Mouse (Mus musculus): ENCODE results near the gene Cfap61. TPM values are rescaled to one million over a fixed set of nuclear protein-coding genes. Genes with fewer than 3 reads are reported as not detected.
A peak's percentile ranks its signal among the peaks of the same experiment; 100 is the strongest.

The Cfap61 gene
- total RNA-seq (2014; fragmentation: Nextera tagmentation) (1.7 TPM in 1 of 2 replicates, not detected in the other), total RNA-seq (2017) (0.06 and 0.22 TPM in 2 replicates), polyA plus RNA-seq (2012) (not detected in 2 replicates)

GRCm38 (mm10) chr2:145934339-145935231 lies at the start of gene Cfap61, which contains the start of gene Crnkl1:
TSS of gene Cfap61 (plus strand) at chr2:145934784.
TSS of gene Crnkl1 (minus strand) at chr2:145935014.
- Histone ChIP-seq H3K27me3 (ENCODE audit: insufficient read depth, low read length) (peaks cover 11% of the 10 kb centered on the region), H3K4me3 (ENCODE audit: low read depth, low read length) (peak within 1 kb of the TSS; percentile 97), H3K9me3 (replicated peaks) (no peaks in the 10 kb centered on the region), H3K36me3 (replicated peaks) (peaks cover 33% of the 10 kb centered on the region), H3K4me1 (ENCODE audit: insufficient read depth, low read depth, low read length) (peaks cover 10% of the 10 kb centered on the region)
- peak; percentile 89 for DNase-seq (ENCODE audit: low spot score)
- ATAC-seq (ENCODE audit: extremely low read depth, insufficient number of reproducible peaks, low FRiP score, poor library complexity, severe bottlenecking): peak; percentile 98
- TF ChIP-seq GATA1 (IDR thresholded peaks at IDR 0.05; ENCODE audit: borderline replicate concordance, low read length) (no peak), POLR2AphosphoS5 (IDR thresholded peaks at IDR 0.05; ENCODE audit: insufficient replicate concordance, low read depth, low read length) (no peak), CTCF (IDR thresholded peaks at IDR 0.05; ENCODE audit: low read depth, low read length) (no peak), TAL1 (conservative IDR thresholded peaks at IDR 0.05; ENCODE audit: low read depth, low read length) (no peak), GATA2 (IDR thresholded peaks at IDR 0.05; ENCODE audit: borderline replicate concordance, low read depth, low read length) (no peak)

- no peak for ATAC-seq (ENCODE audit: extremely low read depth, insufficient number of reproducible peaks, low FRiP score, poor library complexity, severe bottlenecking)
- no peaks in the 10 kb centered on the region for H3K4me1 ChIP-seq (ENCODE audit: insufficient read depth, low read depth, low read length)
- TF ChIP-seq CTCF (IDR thresholded peaks at IDR 0.05; ENCODE audit: low read depth, low read length) (no peak), GATA2 (IDR thresholded peaks at IDR 0.05; ENCODE audit: borderline replicate concordance, low read depth, low read length) (no peak), POLR2AphosphoS5 (IDR thresholded peaks at IDR 0.05; ENCODE audit: insufficient replicate concordance, low read depth, low read length) (no peak), TAL1 (conservative IDR thresholded peaks at IDR 0.05; ENCODE audit: low read depth, low read length) (no peak), GATA1 (IDR thresholded peaks at IDR 0.05; ENCODE audit: borderline replicate concordance, low read length) (no peak)
These were observed 49.4 kb upstream of the Cfap61 start for GRCm38 (mm10) chr2:145884913-145885785.

GRCm38 (mm10) chr2:145887937-145888765 lies 46.4 kb upstream of the Cfap61 start:
- Histone ChIP-seq H3K36me3 (replicated peaks) (no peaks in the 10 kb centered on the region), H3K4me3 (ENCODE audit: low read depth, low read length) (no peak overlapping the region), H3K9me3 (replicated peaks) (peaks cover 22% of the 10 kb centered on the region), H3K4me1 (ENCODE audit: insufficient read depth, low read depth, low read length) (no peaks in the 10 kb centered on the region), H3K27me3 (ENCODE audit: insufficient read depth, low read length) (no peaks in the 10 kb centered on the region)
- no peak for TF ChIP-seq GATA1 (IDR thresholded peaks at IDR 0.05; ENCODE audit: borderline replicate concordance, low read length)
- TF ChIP-seq TAL1 (conservative IDR thresholded peaks at IDR 0.05; ENCODE audit: low read depth, low read length): no peak
- TF ChIP-seq POLR2AphosphoS5 (IDR thresholded peaks at IDR 0.05; ENCODE audit: insufficient replicate concordance, low read depth, low read length): no peak
- TF ChIP-seq CTCF (IDR thresholded peaks at IDR 0.05; ENCODE audit: low read depth, low read length): no peak
- no peak for TF ChIP-seq GATA2 (IDR thresholded peaks at IDR 0.05; ENCODE audit: borderline replicate concordance, low read depth, low read length)
- no peak for DNase-seq (ENCODE audit: low spot score)
- ATAC-seq (ENCODE audit: extremely low read depth, insufficient number of reproducible peaks, low FRiP score, poor library complexity, severe bottlenecking): no peak

More at GRCm38 (mm10) chr2:145884913-145885785, 49.4 kb upstream of the Cfap61 start:
- Histone ChIP-seq H3K27me3 (ENCODE audit: insufficient read depth, low read length) (no peaks in the 10 kb centered on the region), H3K36me3 (replicated peaks) (no peaks in the 10 kb centered on the region), H3K4me3 (ENCODE audit: low read depth, low read length) (no peak overlapping the region), H3K9me3 (replicated peaks) (peaks cover 32% of the 10 kb centered on the region)
- DNase-seq (ENCODE audit: low spot score): no peak

GRCm38 (mm10) chr2:145888766-145889480 lies 45.7 kb upstream of the Cfap61 start:
- Histone ChIP-seq H3K4me1 (ENCODE audit: insufficient read depth, low read depth, low read length) (no peaks in the 10 kb centered on the region), H3K36me3 (replicated peaks) (no peaks in the 10 kb centered on the region), H3K9me3 (replicated peaks) (peaks cover 19% of the 10 kb centered on the region; the same call in 1 of the 2 replicates), H3K27me3 (ENCODE audit: insufficient read depth, low read length) (no peaks in the 10 kb centered on the region), H3K4me3 (ENCODE audit: low read depth, low read length) (no peak overlapping the region)
- ATAC-seq (ENCODE audit: extremely low read depth, insufficient number of reproducible peaks, low FRiP score, poor library complexity, severe bottlenecking): no peak
- TF ChIP-seq GATA2 (IDR thresholded peaks at IDR 0.05; ENCODE audit: borderline replicate concordance, low read depth, low read length) (no peak), CTCF (IDR thresholded peaks at IDR 0.05; ENCODE audit: low read depth, low read length) (no peak), TAL1 (conservative IDR thresholded peaks at IDR 0.05; ENCODE audit: low read depth, low read length) (no peak), POLR2AphosphoS5 (IDR thresholded peaks at IDR 0.05; ENCODE audit: insufficient replicate concordance, low read depth, low read length) (no peak), GATA1 (IDR thresholded peaks at IDR 0.05; ENCODE audit: borderline replicate concordance, low read length) (no peak)
- DNase-seq (ENCODE audit: low spot score): no peak

GRCm38 (mm10) chr2:145890571-145890970 lies 44.0 kb upstream of the Cfap61 start:
- DNase-seq (ENCODE audit: low spot score) (no peak), ATAC-seq (ENCODE audit: extremely low read depth, insufficient number of reproducible peaks, low FRiP score, poor library complexity, severe bottlenecking) (no peak)
- no peaks in the 10 kb centered on the region for H3K36me3 ChIP-seq (replicated peaks)
- no peak overlapping the region for H3K4me3 ChIP-seq (ENCODE audit: low read depth, low read length)
- H3K4me1 ChIP-seq (ENCODE audit: insufficient read depth, low read depth, low read length): no peaks in the 10 kb centered on the region
- H3K9me3 ChIP-seq (replicated peaks): peaks cover 8% of the 10 kb centered on the region; the same call in 1 of the 2 replicates
- H3K27me3 ChIP-seq (ENCODE audit: insufficient read depth, low read length): no peaks in the 10 kb centered on the region
- no peak for TF ChIP-seq TAL1 (conservative IDR thresholded peaks at IDR 0.05; ENCODE audit: low read depth, low read length)
- TF ChIP-seq POLR2AphosphoS5 (IDR thresholded peaks at IDR 0.05; ENCODE audit: insufficient replicate concordance, low read depth, low read length): no peak
